Mouse (Mus musculus) bone marrow macrophage, adult 2 months (primary cell): Measurements from ENCODE around the gene Ncmap.

Experiments used
- CTCF ChIP-seq: IDR thresholded peaks from 2 replicates; pipeline ENCODE4 v1.5.1; 2012; ENCODE audit warnings: low read depth, mild to moderate bottlenecking, low read length, moderate library complexity
- POLR2A ChIP-seq: IDR thresholded peaks from 2 replicates; pipeline ENCODE4 v1.6.1; 2012; ENCODE audit warnings: mild to moderate bottlenecking, low read depth, low read length, borderline replicate concordance

GRCm38 (mm10) chr4:135425625-135426024, 27.6 kb upstream of the Ncmap start:
- no peak for TF ChIP-seq CTCF
- TF ChIP-seq POLR2A, result no peak
